Mouse (Mus musculus) kidney, embryonic 16.5 days (tissue): Measurements from ENCODE around the gene Crk. TPM values are rescaled to one million over a fixed set of nuclear protein-coding genes. Genes with fewer than 3 reads are reported as not detected.

ENCODE experiments used
- ATAC-seq: fragments of 200-750 bp; cut with Nextera tagmentation; 2 replicates; pipeline ENCODE4 v1.8.0; 2017; ENCODE audit warnings: moderate TSS enrichment; ENCODE audit not compliant: low FRiP score, low TSS enrichment
- H3K27ac ChIP-seq: fragments of 300-500 bp; sonication (generic); 2 replicates; pipeline ENCODE4 v1.5.1; 2014; ENCODE audit warnings: low read length
- H3K27me3 ChIP-seq: fragments of 300-500 bp; sonication (generic); 2 replicates; pipeline ENCODE4 v1.6.1; 2014; ENCODE audit warnings: low read length, control low read depth, mixed read lengths; ENCODE audit not compliant: insufficient read depth
- H3K36me3 ChIP-seq: fragments of 300-500 bp; sonication (generic); 2 replicates; pipeline ENCODE4 v1.6.1; 2014; ENCODE audit warnings: low read length, control low read depth, mixed read lengths; ENCODE audit not compliant: insufficient read depth
- H3K4me1 ChIP-seq: fragments of 300-500 bp; sonication (generic); 2 replicates; pipeline ENCODE4 v1.6.1; 2014; ENCODE audit warnings: low read length, control low read depth, mixed read lengths; ENCODE audit not compliant: insufficient read depth
- H3K4me2 ChIP-seq: fragments of 300-500 bp; sonication (generic); replicated peaks from 2 replicates; pipeline ENCODE4 v1.6.1; 2014; ENCODE audit warnings: low read depth, low read length
- H3K4me3 ChIP-seq: fragments of 300-500 bp; sonication (generic); 2 replicates; pipeline ENCODE4 v1.5.1; 2014; ENCODE audit warnings: mild to moderate bottlenecking, low read length
- H3K9ac ChIP-seq: fragments of 300-500 bp; sonication (generic); replicated peaks from 2 replicates; pipeline ENCODE4 v1.6.1; 2014; ENCODE audit warnings: low read length
- H3K9me3 ChIP-seq: fragments of 300-500 bp; sonication (generic); 2 replicates; pipeline ENCODE4 v1.6.1; 2016; ENCODE audit warnings: low read length, control low read depth
- WGBS: fragments of 180-500 bp; shearing (Covaris S2); extraction: QIAGEN DNeasy Blood & Tissue Kit; methylation state at CpG from one replicate; pipeline ENCODE4 v1.1.7; 2014; 5-methylcytosine and 5-hydroxymethylcytosine counted together
- polyA plus RNA-seq: library from polyadenylated mRNA; unstranded; fragments of >200 nt; fragmentation: Nextera tagmentation; extraction: Ambion mirVana; gene quantifications from 2 replicates; pipeline ENCODE4 v1.2.1, GENCODE M21; 2015

The Crk gene
- polyA plus RNA-seq, 1 experiment from 2014 or later: 136 TPM

DNA sequence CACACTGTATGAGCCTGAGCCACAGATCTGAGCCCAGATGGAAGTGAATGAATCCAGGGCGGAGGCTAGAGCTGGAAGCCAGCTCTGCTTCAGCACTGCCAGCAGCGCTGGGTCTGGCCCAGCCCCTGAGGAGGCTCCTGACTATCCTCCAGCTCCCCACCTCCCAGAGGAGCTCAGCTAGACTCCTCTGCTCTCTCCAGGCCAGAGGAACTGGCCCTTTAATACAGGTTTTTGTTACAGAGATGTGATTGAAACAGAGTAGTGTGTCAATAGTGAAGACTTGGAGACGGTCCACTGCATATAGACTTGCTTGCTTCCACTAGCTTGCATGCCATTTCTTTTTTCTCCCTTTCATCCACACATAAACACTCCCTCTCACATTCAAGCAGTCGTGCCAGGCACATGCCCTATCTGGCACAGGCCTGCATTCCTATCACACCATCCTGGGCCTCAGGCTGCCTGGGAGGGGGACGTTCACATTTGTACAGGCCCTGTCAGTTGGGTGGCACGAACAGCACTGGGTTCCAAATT, 31.3 kb upstream of the Crk start:
- no peak overlapping the region for H3K4me3 ChIP-seq
- H3K9ac ChIP-seq: no peak overlapping the region
- H3K9me3 ChIP-seq: no peaks in the 10 kb centered on the region
- no peak for ATAC-seq
- H3K27me3 ChIP-seq: no peaks in the 10 kb centered on the region
- WGBS: 70% methylated on average over 6 of the region's 6 CpGs
- no peak overlapping the region for H3K4me2 ChIP-seq
- H3K27ac ChIP-seq: no peak overlapping the region
- peaks cover 30% of the 10 kb centered on the region for H3K4me1 ChIP-seq
- H3K36me3 ChIP-seq: no peaks in the 10 kb centered on the region

GRCm38 (mm10) chr11:75649155-75649561, 29.9 kb upstream of the Crk start:
- 63% methylated on average over 4 of the region's 4 CpGs for WGBS
- no peak overlapping the region for H3K9ac ChIP-seq
- no peak for ATAC-seq

DNA sequence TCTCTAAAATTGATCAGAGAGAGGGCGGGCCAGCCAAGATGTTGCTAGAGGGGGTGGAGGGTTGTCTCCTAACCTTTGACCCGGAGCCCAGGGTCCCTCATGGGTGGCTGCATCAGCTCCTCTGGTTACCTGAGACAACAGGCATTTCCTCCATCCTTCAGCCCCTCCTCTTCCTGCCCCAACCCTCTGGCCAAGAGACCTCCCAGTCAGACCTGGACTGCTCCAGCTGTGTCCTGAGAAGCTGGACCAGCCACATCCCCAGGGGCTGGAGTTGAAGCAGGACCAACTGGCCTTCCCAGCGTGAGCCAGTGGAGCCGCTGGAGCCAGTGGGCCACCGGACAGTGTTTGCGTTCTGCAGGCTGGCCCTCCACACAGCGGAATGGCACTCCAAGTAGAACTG, 28.7 kb upstream of the Crk start, which contains the start of gene Myo1c:
TSS of gene Myo1c (plus strand) at position 194 of the 400 bp plus-strand sequence.
- Histone ChIP-seq H3K4me2 (peak within 1 kb of the TSS; percentile 92), H3K27ac (peak within 1 kb of the TSS; percentile 98), H3K27me3 (no peaks in the 10 kb centered on the region), H3K9ac (peak within 1 kb of the TSS; percentile 88), H3K9me3 (no peaks in the 10 kb centered on the region), H3K36me3 (no peaks in the 10 kb centered on the region), H3K4me1 (peaks cover 47% of the 10 kb centered on the region), H3K4me3 (peak within 1 kb of the TSS; percentile 74)
- 57% methylated on average over 7 of the region's 7 CpGs for WGBS
- no peak for ATAC-seq

More at GRCm38 (mm10) chr11:75649155-75649561, 29.9 kb upstream of the Crk start:
- Histone ChIP-seq H3K27me3 (no peaks in the 10 kb centered on the region), H3K36me3 (no peaks in the 10 kb centered on the region), H3K27ac (peak overlapping the region; percentile 80), H3K4me3 (no peak overlapping the region), H3K4me2 (no peak overlapping the region), H3K9me3 (no peaks in the 10 kb centered on the region), H3K4me1 (peaks cover 36% of the 10 kb centered on the region)

- Histone ChIP-seq H3K9me3 (no peaks in the 10 kb centered on the region), H3K4me1 (peaks cover 50% of the 10 kb centered on the region), H3K9ac (peak overlapping the region; percentile 88), H3K27ac (peak overlapping the region; percentile 98), H3K4me3 (peak overlapping the region; percentile 74), H3K4me2 (peak overlapping the region; percentile 92), H3K27me3 (no peaks in the 10 kb centered on the region), H3K36me3 (no peaks in the 10 kb centered on the region)
- ATAC-seq: no peak
- WGBS: 42% methylated on average over 13 of the region's 13 CpGs
These were observed 28.1 kb upstream of the Crk start for GRCm38 (mm10) chr11:75650958-75651425.

GRCm38 (mm10) chr11:75651426-75652221, 27.4 kb upstream of the Crk start:
- under 1% methylated on average over 54 of the region's 54 CpGs for WGBS

DNA sequence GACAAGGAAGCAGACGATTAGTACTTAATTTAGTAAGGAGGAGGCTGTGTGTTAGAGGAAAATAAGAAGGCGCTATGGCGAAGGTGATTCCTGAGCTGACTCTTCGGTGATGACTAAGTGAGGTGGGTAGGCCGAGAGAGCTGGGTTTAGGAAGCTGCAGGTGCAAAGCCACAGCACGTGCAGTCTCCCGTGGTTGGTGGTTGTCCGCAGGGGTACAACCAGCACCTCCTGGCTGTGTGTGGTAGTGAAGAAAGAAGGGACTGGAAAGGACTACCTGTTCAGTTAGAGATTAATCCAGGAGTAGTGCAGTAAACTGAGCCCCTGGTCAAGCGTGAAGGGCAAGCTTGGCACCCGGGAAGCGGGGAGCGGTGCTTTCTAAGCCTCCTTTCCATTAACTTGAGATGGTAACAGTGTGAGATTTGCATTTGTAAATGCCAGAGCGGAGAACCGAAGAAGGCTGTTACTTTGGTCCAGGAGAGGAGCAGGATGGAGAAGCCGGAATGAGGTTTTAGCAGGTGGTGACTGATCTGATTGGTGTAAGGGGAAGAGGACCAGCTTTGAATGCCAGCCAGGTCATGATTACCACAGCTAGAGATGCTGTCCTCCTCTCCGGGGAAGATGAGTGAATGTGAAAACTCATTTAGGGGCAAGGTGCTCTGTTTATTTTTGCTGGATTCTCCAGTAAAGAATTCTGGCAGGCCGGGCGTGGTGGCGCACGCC, 26.7 kb upstream of the Crk start:
- peak; percentile 17; the same call in 1 of the 2 replicates for ATAC-seq
- Histone ChIP-seq H3K4me1 (peaks cover 63% of the 10 kb centered on the region), H3K4me3 (peak overlapping the region; percentile 74), H3K4me2 (peak overlapping the region; percentile 92), H3K36me3 (peaks cover 3% of the 10 kb centered on the region; the same call in 1 of the 2 replicates), H3K9ac (peak overlapping the region; percentile 88), H3K27me3 (no peaks in the 10 kb centered on the region), H3K9me3 (no peaks in the 10 kb centered on the region), H3K27ac (peak overlapping the region; percentile 98)
- WGBS: 20% methylated on average over 20 of the region's 20 CpGs

More at GRCm38 (mm10) chr11:75651426-75652221, 27.4 kb upstream of the Crk start:
- Histone ChIP-seq H3K4me1 (peaks cover 56% of the 10 kb centered on the region), H3K4me2 (peak overlapping the region; percentile 92), H3K9ac (peak overlapping the region; percentile 88), H3K4me3 (peak overlapping the region; percentile 74), H3K27me3 (no peaks in the 10 kb centered on the region), H3K27ac (peak overlapping the region; percentile 98), H3K9me3 (no peaks in the 10 kb centered on the region), H3K36me3 (no peaks in the 10 kb centered on the region)
- ATAC-seq: peak; percentile 71

GRCm38 (mm10) chr11:75652942-75653684, 25.9 kb upstream of the Crk start:
- H3K4me3 ChIP-seq: peak overlapping the region; percentile 74

DNA sequence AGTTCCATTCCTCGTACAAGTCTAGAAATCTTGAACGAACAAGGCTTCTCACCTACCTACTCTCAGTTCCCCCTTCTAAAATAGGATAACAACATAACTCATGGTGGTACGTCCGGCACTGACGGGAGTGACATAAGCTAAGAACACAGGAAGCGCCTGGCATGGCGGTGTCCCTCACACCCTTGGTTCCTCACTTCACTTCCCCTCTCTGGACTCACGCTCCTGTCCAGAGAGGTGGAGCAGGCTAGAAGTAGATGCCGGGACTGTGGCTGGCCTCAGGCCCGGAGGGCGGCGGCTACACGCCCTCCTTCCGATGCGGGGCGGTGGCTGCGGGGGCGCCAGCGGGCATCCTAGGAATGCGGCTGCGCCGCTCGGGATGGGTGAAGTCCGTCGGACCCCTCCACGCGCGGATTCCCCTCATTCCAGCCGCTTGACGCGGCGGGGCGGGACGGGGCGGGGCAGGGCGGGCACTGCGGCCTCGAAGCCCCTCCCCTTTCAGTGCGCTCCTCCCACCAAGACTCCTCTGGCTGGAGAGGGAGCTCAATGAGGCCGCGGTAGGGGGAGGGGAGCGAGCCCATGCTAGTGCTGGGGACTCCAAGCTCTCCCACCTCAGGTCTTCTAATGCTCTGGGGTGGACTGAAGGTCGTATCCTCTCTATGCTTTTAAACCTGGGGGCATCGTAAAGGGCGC, 25.1 kb upstream of the Crk start:
- peaks cover 4% of the 10 kb centered on the region; the same call in 1 of the 2 replicates for H3K36me3 ChIP-seq
- peak overlapping the region; percentile 69 for H3K9ac ChIP-seq
- no peaks in the 10 kb centered on the region for H3K9me3 ChIP-seq
- H3K4me3 ChIP-seq: peak overlapping the region; percentile 74
- H3K27ac ChIP-seq: peak overlapping the region; percentile 98
- H3K27me3 ChIP-seq: no peaks in the 10 kb centered on the region
- peaks cover 65% of the 10 kb centered on the region for H3K4me1 ChIP-seq
- ATAC-seq: peak; percentile 59
- peak overlapping the region; percentile 92 for H3K4me2 ChIP-seq
- under 1% methylated on average over 39 of the region's 45 CpGs for WGBS

More at GRCm38 (mm10) chr11:75652942-75653684, 25.9 kb upstream of the Crk start:
- peaks cover 65% of the 10 kb centered on the region for H3K4me1 ChIP-seq
- no peaks in the 10 kb centered on the region for H3K27me3 ChIP-seq
- WGBS: 27% methylated on average over 14 of the region's 14 CpGs
- peak overlapping the region; percentile 88 for H3K9ac ChIP-seq
- peaks cover 3% of the 10 kb centered on the region; the same call in 1 of the 2 replicates for H3K36me3 ChIP-seq
- H3K27ac ChIP-seq: peak overlapping the region; percentile 98
- ATAC-seq: no peak
- peak overlapping the region; percentile 92 for H3K4me2 ChIP-seq
- H3K9me3 ChIP-seq: no peaks in the 10 kb centered on the region
